Mouse (Mus musculus): ENCODE data around the gene Dirc2.

Dirc2 gene

DNA sequence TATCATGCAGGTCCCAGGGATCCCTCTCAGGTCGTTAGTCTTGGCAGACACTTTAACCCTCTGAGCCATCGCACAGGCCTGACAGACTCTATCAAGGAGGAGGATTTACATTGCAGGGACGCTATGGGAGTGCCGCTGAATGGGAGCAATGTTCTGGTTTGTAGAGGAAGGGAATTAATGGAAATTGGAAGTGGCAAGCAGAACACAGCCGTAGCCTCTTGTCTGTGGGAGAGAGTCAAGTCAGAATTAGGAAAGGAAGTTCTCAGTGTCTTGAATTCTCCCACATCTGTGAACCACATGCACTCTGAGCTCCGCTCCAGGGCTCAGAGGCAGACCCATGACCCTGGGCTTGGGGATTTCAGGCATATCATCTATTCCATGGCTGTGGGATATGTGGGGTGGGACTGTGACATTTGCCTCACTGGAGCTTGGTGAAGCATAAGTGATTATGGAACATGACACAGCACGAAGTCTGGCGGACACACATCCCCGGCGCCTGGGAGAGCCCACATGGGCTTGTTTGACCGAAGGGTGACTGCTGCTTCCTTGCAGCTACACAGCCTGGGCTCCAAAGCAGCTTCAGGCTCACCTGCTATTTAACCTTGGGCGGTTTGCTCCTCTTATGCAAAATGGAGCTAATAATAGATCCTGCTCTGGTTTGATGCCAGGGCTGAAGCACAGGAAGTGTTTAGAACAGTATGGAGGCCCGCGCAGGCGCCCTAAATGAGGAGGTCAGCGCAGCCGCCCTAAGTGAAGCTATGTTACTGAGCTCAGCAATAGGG is 87.6 kb downstream of the Dirc2 start:
- DNase-seq: peak; percentile 62 to 67

DNA sequence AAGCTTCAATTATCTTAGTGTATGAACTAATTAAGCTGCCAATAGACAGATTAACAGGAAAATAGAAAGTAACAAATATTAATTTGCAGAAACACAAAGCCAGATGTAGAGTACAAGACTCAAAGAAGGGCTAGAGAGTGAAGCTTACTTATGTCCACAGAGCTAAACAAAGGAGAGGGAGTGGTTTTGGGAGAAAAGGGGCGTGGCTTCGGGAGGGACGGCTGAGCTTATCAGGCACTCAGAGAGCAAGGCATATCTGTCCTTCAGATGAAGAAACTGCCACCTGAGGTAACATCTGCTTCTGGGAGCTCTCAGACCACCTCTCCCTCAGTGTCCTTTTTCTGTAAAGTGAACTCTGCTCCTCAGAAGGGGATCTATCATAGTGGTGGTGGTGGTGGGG is 90.7 kb downstream of the Dirc2 start:
- DNase-seq: no peak

DNA sequence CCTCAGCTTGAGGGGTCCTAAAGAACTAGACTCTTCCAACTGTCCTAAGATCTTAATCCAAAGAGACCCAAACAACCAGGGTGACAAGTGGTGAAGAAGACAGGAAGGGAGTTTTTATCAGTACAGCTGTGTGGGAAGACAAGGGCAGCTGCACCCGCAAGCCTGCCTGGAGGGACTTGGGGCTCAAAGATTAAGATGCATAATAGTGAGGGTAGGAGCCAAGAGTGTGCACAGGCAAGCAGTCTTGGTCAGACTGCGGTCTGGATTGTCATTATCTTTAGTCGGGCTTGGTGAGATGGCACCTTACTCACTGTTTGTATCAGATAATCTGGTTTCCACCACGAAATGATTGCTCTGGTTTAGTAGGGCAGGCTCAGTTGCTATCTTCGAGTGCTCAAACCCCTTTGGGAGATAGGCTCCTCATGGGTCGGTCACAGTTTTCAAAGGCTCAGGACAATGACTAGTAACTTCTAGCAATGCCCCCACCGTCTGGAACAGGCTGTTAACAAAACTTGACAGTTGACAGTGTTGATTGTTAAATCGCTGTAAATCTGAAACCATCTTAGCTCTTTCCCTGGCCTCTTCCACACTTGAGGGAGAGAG is 91.5 kb downstream of the Dirc2 start:
- DNase-seq: no peak

DNA sequence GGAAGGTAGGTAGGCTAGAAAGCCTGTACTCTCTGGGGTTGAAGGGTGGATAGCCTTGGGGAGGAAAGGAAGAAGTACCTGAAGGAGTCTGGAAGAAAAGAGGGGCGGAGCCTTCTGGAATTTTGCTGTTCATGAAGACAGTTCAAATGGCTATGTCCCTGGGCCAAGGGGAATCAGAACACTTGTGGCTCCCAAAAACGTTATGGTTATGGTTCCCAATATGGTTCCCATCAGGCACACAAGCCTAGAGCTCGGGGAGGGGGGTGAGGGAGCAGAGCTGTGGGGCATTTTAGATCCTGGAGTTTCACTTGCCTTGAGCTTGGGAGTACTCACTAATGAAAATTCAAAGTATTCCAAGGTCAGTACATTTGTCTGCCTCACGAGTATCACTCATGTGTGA is 104.3 kb downstream of the Dirc2 start:
- DNase-seq: no peak

DNA sequence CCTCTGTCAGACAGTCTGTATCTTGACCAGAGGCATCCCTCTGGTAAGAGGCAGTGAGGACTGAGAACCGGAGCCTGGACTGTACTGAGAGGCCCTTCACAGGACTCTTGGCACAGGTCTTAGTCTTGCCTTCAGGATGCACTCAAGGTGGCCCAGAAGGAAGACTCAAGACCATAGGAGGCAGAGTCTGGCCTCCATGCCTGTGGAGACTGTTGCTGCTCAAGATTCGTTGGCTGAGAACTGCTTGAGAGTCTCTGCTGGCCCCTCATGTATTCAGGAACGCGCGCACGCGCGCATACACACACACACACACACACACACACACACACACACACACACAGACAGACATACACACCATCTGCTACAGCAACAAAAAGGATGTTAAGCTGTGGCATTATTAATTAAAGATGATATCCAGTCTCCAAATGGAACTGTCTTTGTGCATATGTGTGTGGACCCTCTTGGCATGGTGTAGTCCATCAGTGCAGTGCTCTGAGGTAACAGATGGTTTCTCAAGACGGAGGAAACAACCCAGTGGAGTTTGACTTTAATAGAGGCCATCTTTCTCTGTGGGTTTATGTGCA is 105.2 kb downstream of the Dirc2 start:
- DNase-seq: peak in 1 of 2 experiments; percentile 34

DNA sequence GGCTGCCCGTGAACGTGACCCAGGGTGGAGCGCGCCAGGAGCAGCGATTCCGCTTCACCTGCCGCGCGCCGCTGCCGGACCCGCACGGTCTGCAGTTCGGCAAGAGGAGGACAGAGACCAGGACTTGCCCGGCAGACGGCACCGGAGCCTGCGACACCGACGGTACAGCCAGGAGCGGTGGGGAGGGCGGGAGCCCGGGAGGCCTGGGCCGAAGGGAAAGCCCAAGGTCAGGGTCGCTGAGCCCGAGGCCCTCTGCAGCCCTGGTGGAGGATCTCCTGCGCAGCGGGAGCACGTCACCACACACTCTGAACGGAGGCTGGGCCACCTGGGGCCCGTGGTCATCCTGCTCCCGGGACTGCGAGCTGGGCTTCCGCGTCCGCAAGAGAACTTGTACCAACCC is 108.9 kb downstream of the Dirc2 start:
- DNase-seq: no peak

DNA sequence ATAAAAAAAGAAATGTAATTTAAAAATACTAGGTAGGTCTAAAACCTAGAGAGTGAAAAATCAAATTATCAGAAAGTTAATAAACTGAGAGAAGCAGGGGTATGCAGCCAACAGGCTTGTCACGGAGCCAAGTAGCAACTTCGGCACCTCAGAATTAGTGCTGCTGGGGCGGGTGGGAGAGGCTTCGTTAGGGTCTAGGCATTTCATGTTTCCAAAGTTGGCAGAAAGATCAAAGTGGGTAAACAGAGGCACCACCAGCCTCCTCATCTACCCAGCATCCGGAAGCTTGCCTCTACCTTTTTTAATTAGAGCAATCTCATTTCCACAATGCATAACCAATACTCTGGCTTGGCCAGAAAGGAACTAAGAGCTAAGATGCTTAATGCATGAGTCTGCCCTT is 115.2 kb downstream of the Dirc2 start:
- DNase-seq: no peak

DNA sequence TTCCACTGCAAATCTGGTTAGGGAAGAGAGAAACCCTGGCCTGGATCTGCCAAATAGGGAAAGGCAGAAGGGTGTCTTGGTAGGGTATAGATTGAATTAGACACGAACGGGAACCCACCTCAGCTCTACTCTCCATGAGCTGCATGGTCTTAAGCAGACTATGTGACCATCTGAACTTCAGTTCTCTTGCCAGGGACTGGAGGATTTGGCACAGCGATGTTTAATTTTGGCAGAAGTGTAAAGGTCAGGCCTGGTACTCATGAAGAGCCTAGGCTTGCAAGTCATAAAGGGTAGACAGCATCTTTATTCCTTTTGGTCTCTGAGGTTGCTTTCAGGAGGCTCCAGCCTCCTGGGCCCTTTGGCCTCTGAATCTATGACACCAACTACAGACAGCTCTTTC is 116.5 kb downstream of the Dirc2 start:
- DNase-seq: peak; percentile 57 to 71

DNA sequence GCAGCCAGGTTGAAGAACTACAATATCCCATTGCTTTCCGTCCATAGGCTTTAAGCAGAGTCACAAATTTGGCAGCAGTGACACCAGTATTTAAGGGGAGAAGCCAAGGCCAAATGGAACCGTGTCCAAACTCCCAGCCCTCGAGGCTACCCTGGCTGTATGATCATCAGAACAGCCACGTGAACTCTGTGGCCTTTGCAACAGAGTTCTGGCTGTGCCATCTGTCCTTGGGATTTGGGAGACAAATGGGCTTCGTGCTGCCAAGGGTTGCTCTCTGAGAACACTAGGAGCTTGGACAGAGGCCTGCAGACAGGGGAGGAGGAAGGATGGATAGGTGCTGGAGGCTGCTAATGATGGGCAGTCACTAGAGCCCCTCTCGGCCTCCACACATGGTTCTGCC is 117.0 kb downstream of the Dirc2 start:
- DNase-seq: peak; percentile 83 to 93

DNA sequence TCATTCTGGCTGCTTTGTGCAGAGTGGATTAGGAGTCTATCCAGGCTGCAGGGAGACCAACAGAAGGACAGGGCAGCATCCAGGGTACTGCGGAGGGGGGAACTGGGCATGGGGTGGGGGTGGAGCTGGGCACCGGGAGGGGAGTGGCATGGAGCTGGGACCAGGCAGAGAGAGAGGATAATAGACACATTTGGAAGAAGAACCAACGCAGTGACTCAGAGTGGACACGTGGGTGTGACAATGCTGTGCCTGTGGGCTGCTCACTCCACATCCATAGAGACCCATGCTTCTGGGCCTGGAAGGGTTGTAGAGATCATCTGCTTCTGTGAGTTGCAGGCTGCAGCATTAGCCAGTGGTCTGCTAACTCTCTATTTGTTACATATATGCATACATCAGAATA is 120.3 kb downstream of the Dirc2 start:
- no peak for DNase-seq
